Mouse (Mus musculus): ENCODE data around the gene Necab3. TPM values are rescaled to one million over a fixed set of nuclear protein-coding genes. Genes with fewer than 3 reads are reported as not detected.

The Necab3 gene
- total RNA-seq, 2 experiments from 2014 or later = 3.6 TPM; not detected in 1

GRCm38 (mm10) chr2:154549127-154549885 is 9.4 kb downstream of the Necab3 start:
- ATAC-seq (replicated peaks; ENCODE audit: low FRiP score, poor library complexity, severe bottlenecking) = 0 out of 2 replicates have a peak, but pooled peaks have one; percentile 48

GRCm38 (mm10) chr2:154548688-154549087 is 10.0 kb downstream of the Necab3 start:
- ATAC-seq (replicated peaks; ENCODE audit: low FRiP score, poor library complexity, severe bottlenecking) = no peak

- ATAC-seq (replicated peaks; ENCODE audit: low FRiP score, poor library complexity, severe bottlenecking) = no peak
Measured at GRCm38 (mm10) chr2:154546711-154547110, 12.0 kb downstream of the Necab3 start, which contains the start of gene 1700003F12Rik. Gene 1700003F12Rik, plus strand, starts transcription at chr2:154547085.

- no peak for ATAC-seq (replicated peaks; ENCODE audit: low FRiP score, poor library complexity, severe bottlenecking)
Measured at GRCm38 (mm10) chr2:154543567-154544347, 14.9 kb downstream of the Necab3 start.

- no peak for ATAC-seq (replicated peaks; ENCODE audit: low FRiP score, poor library complexity, severe bottlenecking)
Measured at GRCm38 (mm10) chr2:154541630-154542029, 17.1 kb downstream of the Necab3 start.

- ATAC-seq (replicated peaks; ENCODE audit: low FRiP score, poor library complexity, severe bottlenecking) = no peak
Measured at GRCm38 (mm10) chr2:154539720-154540119, 19.0 kb downstream of the Necab3 start.

- ATAC-seq (replicated peaks; ENCODE audit: low FRiP score, poor library complexity, severe bottlenecking) = peak; percentile 47; the same call in 1 of the 2 replicates
Measured at GRCm38 (mm10) chr2:154538710-154539109, 20.0 kb downstream of the Necab3 start.

GRCm38 (mm10) chr2:154538310-154538709 is 20.4 kb downstream of the Necab3 start:
- ATAC-seq (replicated peaks; ENCODE audit: low FRiP score, poor library complexity, severe bottlenecking) = no peak

GRCm38 (mm10) chr2:154534704-154535270 is 23.9 kb downstream of the Necab3 start:
- no peak for ATAC-seq (replicated peaks; ENCODE audit: low FRiP score, poor library complexity, severe bottlenecking)

GRCm38 (mm10) chr2:154532888-154533287 is 25.8 kb downstream of the Necab3 start:
- ATAC-seq (replicated peaks; ENCODE audit: low FRiP score, poor library complexity, severe bottlenecking) = no peak

- ATAC-seq (replicated peaks; ENCODE audit: low FRiP score, poor library complexity, severe bottlenecking) = no peak
Measured at GRCm38 (mm10) chr2:154526531-154526930, 32.2 kb downstream of the Necab3 start.

- no peak for ATAC-seq (replicated peaks; ENCODE audit: low FRiP score, poor library complexity, severe bottlenecking)
Measured at GRCm38 (mm10) chr2:154525285-154525684, 33.4 kb downstream of the Necab3 start.

- ATAC-seq (replicated peaks; ENCODE audit: low FRiP score, poor library complexity, severe bottlenecking) = no peak
Measured at GRCm38 (mm10) chr2:154522334-154522733, 36.4 kb downstream of the Necab3 start.

- ATAC-seq (replicated peaks; ENCODE audit: low FRiP score, poor library complexity, severe bottlenecking) = no peak
Measured at GRCm38 (mm10) chr2:154521449-154521848, 37.2 kb downstream of the Necab3 start.

- no peak for ATAC-seq (replicated peaks; ENCODE audit: low FRiP score, poor library complexity, severe bottlenecking)
Measured at GRCm38 (mm10) chr2:154517424-154517823, 41.3 kb downstream of the Necab3 start.

GRCm38 (mm10) chr2:154516944-154517343 is 41.7 kb downstream of the Necab3 start:
- no peak for ATAC-seq (replicated peaks; ENCODE audit: low FRiP score, poor library complexity, severe bottlenecking)

GRCm38 (mm10) chr2:154510141-154510540 is 48.5 kb downstream of the Necab3 start:
- no peak for ATAC-seq (replicated peaks; ENCODE audit: low FRiP score, poor library complexity, severe bottlenecking)

- no peak for ATAC-seq (replicated peaks; ENCODE audit: low FRiP score, poor library complexity, severe bottlenecking)
Measured at GRCm38 (mm10) chr2:154508450-154508849, 50.2 kb downstream of the Necab3 start.

- peak; percentile 64; the same call in 1 of the 2 replicates for ATAC-seq (replicated peaks; ENCODE audit: low FRiP score, poor library complexity, severe bottlenecking)
Measured at GRCm38 (mm10) chr2:154507566-154508283, 51.0 kb downstream of the Necab3 start.

GRCm38 (mm10) chr2:154507076-154507475 is 51.6 kb downstream of the Necab3 start:
- ATAC-seq (replicated peaks; ENCODE audit: low FRiP score, poor library complexity, severe bottlenecking) = no peak

Measured in erythroid progenitor cell, adult 5-6 weeks (primary cell).